Comparison of ENCODE assay signal across 19 mouse cellular contexts in the genomic region with DNA sequence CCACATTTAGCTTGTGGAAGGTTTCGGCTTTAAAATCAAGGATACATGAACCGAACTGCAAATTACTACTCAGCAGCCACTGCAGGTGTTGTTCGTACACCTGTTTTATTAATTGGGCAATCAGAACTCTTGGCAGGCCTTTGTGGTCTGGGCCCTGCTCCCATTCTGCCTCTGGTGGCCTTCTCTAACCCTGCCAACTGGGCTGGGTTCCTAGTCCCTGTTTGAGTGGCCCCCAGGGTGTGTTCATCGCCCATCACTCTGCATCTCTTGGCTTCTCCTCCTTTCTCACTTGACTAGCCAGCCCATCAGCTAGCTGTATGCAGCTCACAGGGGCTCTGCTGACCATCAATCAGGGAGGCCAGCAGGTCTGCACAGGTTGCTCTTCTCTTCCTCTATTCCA. TPM values are rescaled to one million over a fixed set of nuclear protein-coding genes. Genes with fewer than 3 reads are reported as not detected.
DNase-seq lines count a peak whose midpoint lies in the region; ATAC-seq lines count a peak whose summit lies in the region.
"Had no signal": no experiment of that assay in that cellular context is flagged by ENCODE, and none has a peak within 500 bp of the region (broad histone marks: within the 10 kb centered on the region; RNA-seq: fewer than 3 reads in every experiment).

No protein-coding gene starts in this region.

- peaks cover 41% of the 10 kb centered on the region for H3K4me1 ChIP-seq in heart, embryonic 11.5 days (ENCODE audit: control insufficient read depth, insufficient read depth, low read length)
- peaks cover 36% of the 10 kb centered on the region for H3K4me1 ChIP-seq in limb, embryonic 12.5 days (replicated peaks)
- peaks cover 42% of the 10 kb centered on the region for H3K4me1 ChIP-seq in limb, embryonic 10.5 days

- H3K9ac ChIP-seq in heart, embryonic 11.5 days (ENCODE audit: low read depth, low read length) = no peak overlapping the region
- H3K9ac ChIP-seq in limb, embryonic 12.5 days (replicated peaks) = 0 out of 2 replicates have a peak overlapping the region, but pooled peaks have one; percentile 12
- H3K9ac ChIP-seq: hindbrain, embryonic 15.5 days had no signal

- 86% methylated on average over 4 of the region's 4 CpGs for WGBS in heart, embryonic 11.5 days (ENCODE audit: insufficient replicate concordance)
- WGBS in limb, embryonic 12.5 days = 84% methylated on average over 4 of the region's 4 CpGs
- WGBS in limb, embryonic 10.5 days = 93% methylated on average over 4 of the region's 4 CpGs

- H3K4me3 ChIP-seq in heart, embryonic 11.5 days (ENCODE audit: low read depth, low read length) = no peak overlapping the region
- no peak overlapping the region for H3K4me3 ChIP-seq in limb, embryonic 12.5 days (replicated peaks)
- no peak overlapping the region for H3K4me3 ChIP-seq in limb, embryonic 10.5 days
- H3K4me3 ChIP-seq: hindbrain, embryonic 15.5 days had no signal

- no peaks in the 10 kb centered on the region for H3K27me3 ChIP-seq in heart, embryonic 11.5 days (ENCODE audit: control insufficient read depth, insufficient read depth, low read length)
- no peaks in the 10 kb centered on the region for H3K27me3 ChIP-seq in limb, embryonic 12.5 days
- H3K27me3 ChIP-seq in limb, embryonic 10.5 days (ENCODE audit: low read depth, poor library complexity, severe bottlenecking) = no peaks in the 10 kb centered on the region
- H3K27me3 ChIP-seq: CH12.LX; hindbrain, embryonic 15.5 days had no signal

- peak overlapping the region; percentile 17; the same call in 1 of the 2 replicates for H3K27ac ChIP-seq in heart, embryonic 11.5 days (ENCODE audit: low read depth, low read length)
- H3K27ac ChIP-seq in limb, embryonic 12.5 days = no peak overlapping the region
- H3K27ac ChIP-seq in limb, embryonic 10.5 days = no peak overlapping the region
- H3K27ac ChIP-seq: hindbrain, embryonic 15.5 days had no signal

- peaks cover 12% of the 10 kb centered on the region for H3K36me3 ChIP-seq in heart, embryonic 11.5 days (ENCODE audit: control insufficient read depth, insufficient read depth, low read length)
- H3K36me3 ChIP-seq in limb, embryonic 12.5 days = peaks cover 57% of the 10 kb centered on the region
- H3K36me3 ChIP-seq in limb, embryonic 10.5 days = peaks cover 88% of the 10 kb centered on the region
- H3K36me3 ChIP-seq: hindbrain, embryonic 15.5 days had no signal

- ATAC-seq in heart, embryonic 11.5 days (replicated peaks; ENCODE audit: insufficient number of reproducible peaks, low FRiP score, low TSS enrichment) = no peak
- no peak for ATAC-seq in limb, embryonic 12.5 days (ENCODE audit: insufficient number of reproducible peaks, insufficient read depth, low FRiP score, low TSS enrichment, low read depth)
- ATAC-seq: forebrain, embryonic 14.5 days had no signal

- peak; percentile 87 for DNase-seq in cerebellum, postnatal 10 days
- no peak for DNase-seq in cerebellum, adult 9-10 months
- no peak for DNase-seq in heart, adult 18-20 months
- DNase-seq in limb, embryonic 10.5 days (ENCODE audit: low spot score) = no peak
- DNase-seq in skeletal muscle tissue, adult 2 months (ENCODE audit: low read depth, low spot score) = peak; percentile 60
- DNase-seq: adrenal gland, adult 2 months; kidney, adult 2 months; kidney, postnatal 25 days; layer of hippocampus, adult 9-11 months; lung, adult 2 months; midbrain, embryonic 14.5 days; retina, postnatal 1 day; right cerebral cortex, postnatal 4 days; thymus, postnatal 36 days had no signal

- 0 out of 2 replicates have a peak overlapping the region, but pooled peaks have one; percentile 14 for H3K4me2 ChIP-seq in heart, embryonic 11.5 days
- no peak overlapping the region for H3K4me2 ChIP-seq in limb, embryonic 12.5 days
- H3K4me2 ChIP-seq: hindbrain, embryonic 15.5 days had no signal

- H3K9me3 ChIP-seq in heart, embryonic 11.5 days (replicated peaks; ENCODE audit: control insufficient read depth, low read length) = no peaks in the 10 kb centered on the region
- H3K9me3 ChIP-seq in limb, embryonic 12.5 days = no peaks in the 10 kb centered on the region
- H3K9me3 ChIP-seq in limb, embryonic 10.5 days (replicated peaks) = no peaks in the 10 kb centered on the region
- H3K9me3 ChIP-seq: hindbrain, embryonic 15.5 days had no signal

RNA-seq across cellular contexts. Expression of gene Fam83d, which starts 8.8 kb away (rescaled TPM):
- polyA plus RNA-seq in heart, embryonic 11.5 days (2014; fragmentation: Nextera tagmentation; extraction: Ambion mirVana) = 50.1 and 54.4 TPM in 2 replicates
- total RNA-seq in heart, adult 18-20 months (2021) = under 1 TPM; 0.44 to 0.89 TPM
- 54.5 and 55.3 TPM in 2 replicates for polyA plus RNA-seq in limb, embryonic 12.5 days (2016; fragmentation: Nextera tagmentation; extraction: Ambion mirVana)
- polyA plus RNA-seq in limb, embryonic 10.5 days (2016; fragmentation: Nextera tagmentation; extraction: Ambion mirVana) = 47.7 and 53.3 TPM in 2 replicates

RNA-seq across cellular contexts. Expression of gene Dhx35, which starts 17.9 kb away (rescaled TPM):
- polyA plus RNA-seq in heart, embryonic 11.5 days (2014; fragmentation: Nextera tagmentation; extraction: Ambion mirVana) = 14.2 and 15.3 TPM in 2 replicates
- 10 to 100 TPM; 12.0 to 17.1 TPM for total RNA-seq in heart, adult 18-20 months (2021)
- polyA plus RNA-seq in limb, embryonic 12.5 days (2016; fragmentation: Nextera tagmentation; extraction: Ambion mirVana) = 15.9 and 16.9 TPM in 2 replicates
- polyA plus RNA-seq in limb, embryonic 10.5 days (2016; fragmentation: Nextera tagmentation; extraction: Ambion mirVana) = 19.7 and 22.0 TPM in 2 replicates

Comparison
In these comparisons a context has a peak if more than half of its experiments do, and no peak if none do; other contexts are left out.
1. DNase-seq: peak in cerebellum, postnatal 10 days (2 of 2) and skeletal muscle tissue, adult 2 months (single experiment); none in cerebellum, adult 9-10 months (single experiment), heart, adult 18-20 months (0 of 2) and limb, embryonic 10.5 days (single experiment).